Mouse (Mus musculus) erythroblast, embryonic 14.5 days (primary cell): ENCODE results near the gene Alad.

Experiments
- GATA1 ChIP-seq: IDR thresholded peaks from 2 replicates; pipeline ENCODE4 v1.6.1; 2012; ENCODE audit warnings: low read length, inconsistent platforms, mixed read lengths
- TAL1 ChIP-seq: IDR thresholded peaks from 3 replicates; pipeline ENCODE4 v1.6.1; 2012; ENCODE audit warnings: low read length, inconsistent platforms, mixed read lengths

- TF ChIP-seq GATA1 (no peak), TAL1 (no peak)
These were observed 4.7 kb downstream of the Alad start for GRCm38 (mm10) chr4:62514995-62515394.
